Mouse (Mus musculus) small intestine, adult 2 months (tissue): ENCODE data around the gene 9430097D07Rik. TPM values are rescaled to one million over a fixed set of nuclear protein-coding genes. Genes with fewer than 3 reads are reported as not detected.

Experiments used
- H3K27ac ChIP-seq: fragments of 200-500 bp; 2 replicates; pipeline ENCODE4 v1.5.1; 2012; ENCODE audit warnings: low read depth, low read length, control low read depth, inconsistent platforms; ENCODE audit not compliant: insufficient read depth
- H3K27me3 ChIP-seq: fragments of 200-500 bp; 2 replicates; pipeline ENCODE4 v1.6.1; 2012; ENCODE audit warnings: mild to moderate bottlenecking, moderate library complexity, low read length, inconsistent platforms; ENCODE audit not compliant: control insufficient read depth, insufficient read depth
- H3K36me3 ChIP-seq: fragments of 200-500 bp; 2 replicates; pipeline ENCODE4 v1.6.1; 2012; ENCODE audit warnings: mild to moderate bottlenecking, low read length, control low read depth, inconsistent platforms; ENCODE audit not compliant: control insufficient read depth, insufficient read depth
- H3K4me1 ChIP-seq: fragments of 200-500 bp; 2 replicates; pipeline ENCODE4 v1.6.1; 2012; ENCODE audit warnings: low read length, inconsistent platforms, mixed read lengths; ENCODE audit not compliant: control insufficient read depth, insufficient read depth, insufficient read length
- H3K4me3 ChIP-seq: fragments of 200-500 bp; 2 replicates; pipeline ENCODE4 v1.5.1; 2012; ENCODE audit warnings: low read depth, mild to moderate bottlenecking, control low read depth, inconsistent platforms, low read length, moderate library complexity
- CTCF ChIP-seq: fragments of 200-500 bp; IDR thresholded peaks from 2 replicates; pipeline ENCODE4 v1.5.1; 2012; ENCODE audit warnings: low read depth, mild to moderate bottlenecking, control low read depth, inconsistent platforms, low read length, moderate library complexity, mixed read lengths; ENCODE audit not compliant: insufficient replicate concordance, insufficient read length; ENCODE audit errors: extremely low read depth
- POLR2A ChIP-seq: fragments of 200-500 bp; IDR thresholded peaks from 2 replicates; pipeline ENCODE4 v1.6.1; 2012; ENCODE audit warnings: low read depth, mild to moderate bottlenecking, control low read depth, inconsistent platforms, low read length, moderate library complexity
- WGBS: fragments of 180-500 bp; shearing (Covaris S2); methylation state at CpG from one replicate; pipeline ENCODE4 v1.1.7; 2018; 5-methylcytosine and 5-hydroxymethylcytosine counted together
- polyA plus RNA-seq: library from polyadenylated mRNA; depleted of rRNA; stranded (reverse); fragments of >200 nt; gene quantifications from 2 replicates; pipeline ENCODE4 v1.2.3, GENCODE M21; 2012

Gene 9430097D07Rik
- polyA plus RNA-seq, 1 experiment, result not detected

- peaks cover 5% of the 10 kb centered on the region for H3K4me1 ChIP-seq
- peaks cover 9% of the 10 kb centered on the region for H3K27me3 ChIP-seq
- no peak overlapping the region for H3K27ac ChIP-seq
- no peak overlapping the region for H3K4me3 ChIP-seq
- TF ChIP-seq POLR2A, result no peak
- WGBS, result 77% methylated on average over 26 of the region's 26 CpGs
- H3K36me3 ChIP-seq, result no peaks in the 10 kb centered on the region
Observed at GRCm38 (mm10) chr2:32612274-32612673, 36.8 kb upstream of the 9430097D07Rik start.

- 12% methylated on average over 23 of the region's 23 CpGs for WGBS
- TF ChIP-seq POLR2A (no peak), CTCF (peak; percentile 29; the same call in 1 of the 2 replicates)
- Histone ChIP-seq H3K4me1 (peaks cover 8% of the 10 kb centered on the region), H3K27ac (no peak overlapping the region), H3K4me3 (peak overlapping the region; percentile 11), H3K36me3 (no peaks in the 10 kb centered on the region), H3K27me3 (peaks cover 16% of the 10 kb centered on the region)
Observed at GRCm38 (mm10) chr2:32610610-32611229, 35.2 kb upstream of the 9430097D07Rik start.

DNA sequence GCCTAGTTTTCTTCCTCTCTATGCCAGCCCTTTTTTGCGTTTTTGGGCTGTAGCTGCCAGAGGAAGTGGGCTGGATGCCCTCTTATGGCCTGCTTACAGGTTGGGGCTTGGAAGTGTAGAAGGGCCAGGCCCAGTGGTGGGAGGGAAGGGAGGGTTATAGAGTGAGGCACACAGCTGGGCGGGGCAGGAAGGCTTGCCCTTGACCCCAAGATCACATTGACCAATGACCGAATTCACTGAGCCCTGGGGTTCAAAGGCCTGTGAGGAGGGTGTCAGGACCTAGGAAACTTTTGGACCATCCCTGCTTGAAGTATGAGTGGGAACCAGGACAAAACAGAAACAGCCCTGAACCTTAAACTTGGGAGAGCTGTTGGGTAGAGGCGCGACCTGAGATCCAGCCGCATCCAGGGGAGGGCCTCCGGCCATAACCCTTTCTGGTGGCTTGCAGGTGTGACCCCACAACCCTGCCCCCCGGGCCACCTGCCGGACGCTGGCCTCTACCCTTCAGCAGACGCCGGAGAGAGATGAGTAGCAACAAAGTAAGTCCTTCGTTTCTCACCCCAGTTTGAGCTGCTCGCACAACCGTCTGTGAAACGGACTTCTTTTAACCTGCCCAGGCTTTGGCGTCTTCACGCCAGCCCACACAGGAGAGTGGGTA lies 33.4 kb upstream of the 9430097D07Rik start:
- H3K4me3 ChIP-seq, result peak overlapping the region; percentile 66
- H3K36me3 ChIP-seq, result no peaks in the 10 kb centered on the region
- TF ChIP-seq POLR2A, result no peak
- no peak for TF ChIP-seq CTCF
- H3K27me3 ChIP-seq, result peaks cover 16% of the 10 kb centered on the region
- H3K27ac ChIP-seq, result peak overlapping the region; percentile 45
- H3K4me1 ChIP-seq, result peaks cover 8% of the 10 kb centered on the region
- 69% methylated on average over 18 of the region's 18 CpGs for WGBS

DNA sequence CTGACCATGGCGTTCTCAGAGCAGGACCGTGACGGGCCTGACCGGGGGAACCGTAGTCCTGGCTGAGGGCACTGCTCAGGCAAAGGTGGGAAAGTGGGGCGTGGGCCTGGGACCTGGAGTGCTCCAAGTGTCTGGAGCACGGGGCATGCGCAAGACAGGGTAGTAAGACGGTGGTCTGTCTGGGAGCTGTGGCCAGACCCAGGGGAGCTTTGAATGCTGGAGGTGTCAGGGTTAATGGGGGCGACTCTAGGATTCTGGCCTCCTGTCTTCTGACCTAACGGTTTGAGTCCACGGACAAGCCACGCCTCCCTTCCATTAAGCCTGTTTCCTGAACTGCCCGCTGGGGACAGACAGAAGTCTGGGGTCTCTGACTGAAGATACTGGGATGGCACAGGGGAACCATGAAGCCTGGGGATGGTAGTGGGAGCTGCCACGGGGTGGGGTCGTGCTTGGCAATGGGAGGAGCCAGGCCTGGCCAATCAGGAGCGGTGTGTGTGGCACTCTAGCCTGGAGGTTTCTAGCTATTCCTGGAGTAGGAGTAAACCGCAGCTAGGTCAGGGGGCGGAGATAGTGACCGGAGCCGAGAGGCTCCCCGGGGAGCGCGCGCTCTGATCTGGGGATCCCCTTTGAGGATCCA lies 32.8 kb upstream of the 9430097D07Rik start:
- H3K36me3 ChIP-seq, result no peaks in the 10 kb centered on the region
- peak overlapping the region; percentile 54 for H3K27ac ChIP-seq
- WGBS, result 11% methylated on average over 25 of the region's 25 CpGs
- peaks cover 8% of the 10 kb centered on the region for H3K4me1 ChIP-seq
- TF ChIP-seq POLR2A (no peak), CTCF (no peak)
- H3K27me3 ChIP-seq, result peaks cover 16% of the 10 kb centered on the region
- peak overlapping the region; percentile 66 for H3K4me3 ChIP-seq

DNA sequence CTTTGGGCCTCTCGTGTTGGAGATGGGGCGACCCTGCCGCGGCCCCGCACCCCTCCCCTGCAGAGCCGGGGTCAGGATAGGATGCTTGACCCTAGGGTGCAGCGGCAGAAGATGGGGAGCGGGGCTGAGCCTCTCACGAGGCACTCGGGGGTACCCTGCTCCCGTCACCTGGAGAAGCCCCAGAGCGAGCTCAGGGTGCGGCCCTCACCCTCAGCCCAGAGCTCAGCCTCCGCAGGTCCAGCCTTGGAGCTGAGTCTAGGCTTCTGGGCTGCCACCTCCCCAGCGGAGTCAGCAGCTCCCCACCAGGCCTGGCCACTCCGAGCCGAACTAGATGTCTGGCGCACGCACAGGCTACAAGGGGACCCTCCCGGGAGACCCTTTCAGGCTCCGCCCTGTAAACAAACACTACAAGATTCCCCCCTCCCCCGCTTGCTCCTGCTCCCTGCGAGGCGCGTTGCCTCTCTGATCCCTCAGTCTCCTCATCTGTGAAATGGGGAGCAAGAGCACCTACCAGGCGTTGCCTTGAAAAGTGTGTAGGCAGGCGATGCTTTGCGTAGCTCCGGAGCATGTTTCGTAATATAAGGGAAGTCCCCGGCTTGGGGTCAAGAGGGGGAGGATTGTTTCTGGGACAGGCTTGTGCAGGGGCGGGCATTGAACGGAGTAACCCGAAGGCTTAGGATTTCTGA lies 31.9 kb upstream of the 9430097D07Rik start:
- Histone ChIP-seq H3K4me3 (peak overlapping the region; percentile 66), H3K27me3 (peaks cover 16% of the 10 kb centered on the region), H3K4me1 (peaks cover 8% of the 10 kb centered on the region), H3K27ac (0 out of 2 replicates have a peak overlapping the region, but pooled peaks have one; percentile 12), H3K36me3 (no peaks in the 10 kb centered on the region)
- WGBS, result 8% methylated on average over 34 of the region's 34 CpGs
- TF ChIP-seq CTCF, result no peak
- no peak for TF ChIP-seq POLR2A

DNA sequence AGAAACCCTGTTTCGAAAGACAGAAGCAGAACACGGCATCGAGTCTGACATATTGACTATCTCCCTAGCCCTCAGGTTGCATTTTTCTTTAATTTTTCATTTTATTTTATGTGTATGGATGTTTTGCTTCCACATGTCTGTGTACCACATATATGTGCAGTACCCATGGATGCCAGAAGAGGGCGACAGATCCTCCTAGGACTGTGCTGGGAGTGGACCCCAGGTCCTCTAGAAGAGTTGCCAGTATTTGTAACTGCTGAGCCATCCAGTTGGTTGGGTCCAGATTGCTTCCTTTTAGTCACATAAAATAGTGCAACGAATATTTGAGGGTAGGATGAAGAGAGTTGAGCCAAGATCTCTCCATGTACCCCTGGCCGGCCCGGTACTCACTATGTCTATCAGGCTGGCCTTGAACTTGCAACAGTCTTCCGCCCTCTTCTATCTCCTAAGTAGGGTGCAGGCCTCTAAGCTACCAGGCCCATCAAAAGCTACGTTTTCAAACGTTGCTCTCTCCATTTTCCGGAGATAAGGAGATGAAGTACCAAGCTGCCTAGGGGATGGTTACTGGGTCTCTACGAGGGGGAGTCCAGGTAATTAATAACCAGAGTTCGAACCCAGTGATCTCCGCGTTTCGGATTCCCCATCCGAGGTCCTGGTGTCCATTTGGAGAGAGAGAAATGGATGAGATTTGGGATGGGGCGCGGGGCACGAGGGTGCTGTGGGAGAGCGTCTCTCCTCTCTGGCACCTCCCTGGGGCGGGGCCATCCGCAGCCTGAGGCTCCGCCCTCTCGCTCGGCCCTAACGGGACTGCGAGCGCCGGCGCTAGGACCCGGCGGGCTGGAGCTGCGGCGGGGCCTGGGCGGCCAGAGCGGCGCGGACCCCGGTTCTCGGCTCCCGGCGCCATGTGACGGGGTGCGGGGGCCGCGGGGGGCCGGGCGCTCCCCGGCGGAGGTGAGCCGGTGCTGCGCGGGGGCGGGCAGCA lies 31.0 kb upstream of the 9430097D07Rik start:
- 14% methylated on average over 55 of the region's 55 CpGs for WGBS
- Histone ChIP-seq H3K27me3 (peaks cover 16% of the 10 kb centered on the region), H3K36me3 (no peaks in the 10 kb centered on the region), H3K4me3 (peak overlapping the region; percentile 66), H3K4me1 (peaks cover 8% of the 10 kb centered on the region), H3K27ac (no peak overlapping the region)
- TF ChIP-seq POLR2A (no peak), CTCF (peak; percentile 52; the same call in 1 of the 2 replicates)
